Mouse (Mus musculus) erythroblast, embryonic 14.5 days (primary cell): ENCODE data around the gene Gm6525.

Experiments
- GATA1 ChIP-seq: IDR thresholded peaks from 2 replicates; pipeline ENCODE4 v1.6.1; 2012; ENCODE audit warnings: low read length, inconsistent platforms, mixed read lengths
- TAL1 ChIP-seq: IDR thresholded peaks from 3 replicates; pipeline ENCODE4 v1.6.1; 2012; ENCODE audit warnings: low read length, inconsistent platforms, mixed read lengths

DNA sequence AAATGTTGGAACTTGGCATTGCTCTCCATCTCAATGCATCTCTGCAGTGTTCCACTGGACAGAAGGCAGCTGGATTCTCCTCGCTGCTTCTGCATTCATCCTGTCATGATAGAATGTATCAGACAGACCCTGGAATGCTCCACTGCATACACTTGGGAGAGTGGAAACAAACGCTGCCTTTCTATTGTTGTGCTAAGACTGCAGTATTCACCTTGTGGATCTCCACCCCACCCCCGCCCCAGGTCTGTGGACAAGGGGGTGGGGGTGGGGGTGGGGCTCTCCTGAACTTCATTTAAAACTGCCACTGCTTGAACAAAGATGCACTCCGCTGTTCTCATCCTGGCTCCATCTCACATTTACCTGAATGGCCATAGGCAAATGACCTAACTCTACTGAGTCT, 20.0 kb downstream of the Gm6525 start:
- TF ChIP-seq TAL1 (no peak), GATA1 (no peak)
